Mouse (Mus musculus): ENCODE measurements around the gene Cul7.
A peak's percentile ranks its signal among the peaks of the same experiment; 100 is the strongest.

The Cul7 gene

GRCm38 (mm10) chr17:46704887-46705835, 55.0 kb downstream of the Cul7 start, which contains the start of gene Ppp2r5d:
Ppp2r5d (minus strand) TSS chr17:46705111.
- DNase-seq (ENCODE audit: low spot score), result peak; percentile 70

DNA sequence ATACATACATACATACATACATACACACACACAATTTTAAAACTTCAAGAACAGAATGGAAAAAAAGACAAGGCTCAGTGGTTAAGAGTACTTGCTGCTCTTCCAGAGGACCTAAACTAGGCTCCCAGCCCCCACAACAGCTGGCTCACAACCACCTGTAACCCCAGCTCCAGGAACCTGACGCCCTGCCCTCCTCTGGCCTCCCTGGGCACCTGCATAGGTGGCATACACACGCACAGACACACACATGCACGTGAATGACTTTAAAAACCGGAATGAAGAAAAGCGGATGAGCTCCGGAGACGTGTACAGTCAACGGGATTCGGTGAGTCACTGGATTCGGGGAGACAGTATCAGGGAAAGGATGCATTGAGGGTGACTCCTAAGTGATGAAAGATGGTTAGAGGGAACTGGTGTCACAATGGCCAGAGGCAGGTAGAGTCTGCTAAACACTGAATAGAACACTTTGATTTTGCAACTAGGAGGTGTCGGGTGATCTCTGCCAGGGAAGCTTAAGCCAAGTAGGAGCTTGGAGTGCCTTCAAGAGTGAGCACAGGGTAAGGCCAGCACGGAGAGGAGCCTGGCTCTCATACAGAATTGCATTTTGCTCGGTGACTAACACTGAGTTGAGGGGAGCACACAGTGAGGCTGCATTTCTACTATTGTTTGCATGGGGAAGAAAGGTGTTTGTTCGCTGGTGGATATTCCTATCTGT, 56.4 kb downstream of the Cul7 start:
- no peak for DNase-seq (ENCODE audit: low spot score)

GRCm38 (mm10) chr17:46710959-46711597, 60.9 kb downstream of the Cul7 start, which contains the start of gene Pex6:
Pex6 (plus strand) TSS chr17:46711463.
- DNase-seq (ENCODE audit: low spot score), result peak; percentile 67

DNA sequence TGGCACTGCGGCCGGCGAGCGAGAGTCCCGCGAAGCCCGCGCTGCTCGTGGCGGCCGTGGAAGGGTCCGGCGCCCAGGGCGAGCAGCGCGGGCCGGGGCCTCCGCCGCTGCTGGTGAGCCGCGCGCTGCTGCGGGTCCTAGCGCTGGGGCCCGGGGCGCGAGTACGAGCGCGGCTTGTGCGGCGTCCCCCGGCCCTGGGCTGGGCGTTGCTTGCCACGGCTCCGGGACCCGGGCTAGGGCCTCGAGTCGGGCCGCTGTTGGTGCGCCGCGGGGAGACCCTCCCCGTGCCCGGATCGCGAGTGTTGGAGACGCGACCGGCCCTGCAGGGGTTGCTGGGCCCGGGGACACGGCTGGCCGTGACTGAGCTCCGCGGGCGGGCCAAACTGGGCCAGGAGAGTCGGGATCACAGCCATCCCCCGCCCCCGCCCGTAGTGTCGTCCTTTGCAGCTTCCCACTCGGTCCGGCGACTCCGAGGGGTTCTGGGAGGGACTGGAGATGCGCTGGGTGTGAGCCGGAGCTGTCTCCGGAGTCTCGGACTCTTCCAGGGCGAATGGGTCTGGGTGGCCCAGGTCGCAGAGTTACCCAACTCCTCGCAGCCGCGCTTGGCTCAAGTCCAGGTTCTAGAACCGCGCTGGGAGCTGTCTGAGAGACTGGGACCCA, 61.6 kb downstream of the Cul7 start:
- no peak for DNase-seq (ENCODE audit: low spot score)

DNA sequence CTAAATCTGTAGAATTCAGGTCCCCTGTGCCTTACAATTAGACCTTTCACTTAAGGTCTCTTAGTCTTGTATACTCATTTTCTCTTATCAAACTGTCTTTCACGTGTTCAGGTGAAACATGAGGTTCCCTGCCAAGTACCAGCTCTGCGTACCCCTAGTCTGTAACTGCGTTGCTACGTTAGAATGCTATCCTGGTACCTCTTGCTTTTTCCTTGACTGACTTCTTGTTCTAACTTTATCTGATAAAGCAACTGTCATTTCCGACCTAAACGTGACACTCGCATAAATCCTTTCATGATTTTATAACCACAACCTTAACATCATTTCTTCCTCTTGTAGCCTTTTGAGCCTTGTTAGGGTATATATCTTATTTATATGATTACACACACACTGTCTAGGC, 62.3 kb downstream of the Cul7 start:
- no peak for DNase-seq (ENCODE audit: low spot score)

DNA sequence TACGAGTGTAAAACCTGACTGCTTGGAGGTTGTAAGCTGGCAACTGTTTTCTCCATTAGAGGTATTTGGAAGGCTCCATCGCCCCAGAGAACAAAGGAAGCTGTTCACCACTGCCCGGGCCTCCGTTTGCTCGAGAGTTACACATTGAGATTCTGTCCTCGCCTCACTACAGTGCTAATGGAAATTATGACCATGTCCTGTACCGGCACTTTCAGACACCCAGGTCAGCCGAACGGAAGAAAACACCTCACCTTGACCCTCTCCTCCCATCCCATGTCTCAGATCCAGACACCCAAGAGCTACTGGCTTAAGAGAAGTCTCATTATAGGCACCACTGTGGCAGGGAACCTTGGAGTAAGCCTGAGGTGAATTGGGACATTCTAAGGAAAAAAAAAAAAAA, 63.7 kb downstream of the Cul7 start:
- no peak for DNase-seq (ENCODE audit: low spot score)

Data from urinary bladder, postnatal 10 days (tissue).